Mouse (Mus musculus) gastrocnemius, adult 2 months (tissue): ENCODE results near the gene Ptk7. TPM values are rescaled to one million over a fixed set of nuclear protein-coding genes. Genes with fewer than 3 reads are reported as not detected.

Experiments used
- DNase-seq: peaks from one replicate; pipeline ENCODE4 v3.0.0; 2022
- H3K27ac ChIP-seq: fragments of 200-600 bp; 2 replicates; pipeline ENCODE4 v1.8.1; 2022; ENCODE audit warnings: mild to moderate bottlenecking
- H3K4me3 ChIP-seq: fragments of 200-600 bp; 2 replicates; pipeline ENCODE4 v1.8.1; 2022; ENCODE audit warnings: mild to moderate bottlenecking, moderate library complexity
- CTCF ChIP-seq: fragments of 200-600 bp; IDR thresholded peaks from 2 replicates; pipeline ENCODE4 v1.8.1; 2022; ENCODE audit warnings: antibody characterized with exemption, mild to moderate bottlenecking, moderate library complexity
- intact Hi-C: fragments of 180-260 bp; cut with DNase I; formaldehyde crosslinking; loops from one replicate; pipeline ENCODE4 v1.15.1; 2025
- total RNA-seq, 2 experiments: library from RNA; stranded (reverse); gene quantifications; 2 replicates each; pipeline ENCODE4 v1.2.3; 2021

Ptk7 gene
- total RNA-seq, 2 experiments from 2014 or later: 0.28 to 0.78 TPM

DNA sequence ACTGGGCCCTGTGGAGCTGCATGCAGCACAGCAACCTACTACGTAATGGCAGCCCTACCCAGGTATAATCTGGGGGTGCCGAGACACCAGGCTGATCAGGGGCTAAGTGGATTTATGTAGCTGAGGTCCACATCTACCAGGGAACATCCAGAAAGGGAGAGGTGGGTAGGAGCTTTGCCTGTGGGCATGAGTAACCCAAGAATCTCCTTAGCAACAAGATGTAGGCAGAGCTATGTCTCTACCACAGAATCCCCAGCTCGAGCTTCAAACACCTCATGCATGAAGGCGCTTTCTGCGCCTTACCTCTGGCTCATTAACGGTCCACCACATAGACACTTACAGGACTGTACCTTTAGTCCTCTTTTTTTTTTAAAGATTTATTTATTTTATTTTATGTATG, 34.0 kb downstream of the Ptk7 start:
- no peak overlapping the region for H3K4me3 ChIP-seq
- no peak for TF ChIP-seq CTCF
- no peak for DNase-seq
- intact Hi-C loops: no loop called here
- no peak overlapping the region for H3K27ac ChIP-seq

DNA sequence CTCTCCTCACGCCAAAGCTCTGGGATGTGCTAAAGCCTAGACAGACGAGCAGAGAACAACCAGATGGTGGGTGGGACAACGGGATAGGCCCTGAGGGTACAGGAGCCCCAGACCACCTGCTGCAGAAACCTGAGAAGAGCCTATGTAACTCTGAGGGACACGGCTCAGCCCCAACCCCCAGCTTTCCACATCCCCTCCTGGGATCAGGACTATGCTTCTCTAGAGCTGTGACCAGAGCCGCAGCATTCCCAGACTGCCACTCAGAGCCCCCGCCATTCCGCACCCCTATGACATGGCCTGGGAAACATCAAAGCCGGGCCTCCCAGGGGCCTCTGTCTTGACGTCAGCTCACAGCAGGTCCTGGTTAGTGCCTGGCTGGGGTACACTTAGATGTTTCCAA, 34.7 kb downstream of the Ptk7 start:
- no peak for DNase-seq
- Histone ChIP-seq H3K27ac (no peak overlapping the region), H3K4me3 (no peak overlapping the region)
- no peak for TF ChIP-seq CTCF
- intact Hi-C loops: no loop called here

DNA sequence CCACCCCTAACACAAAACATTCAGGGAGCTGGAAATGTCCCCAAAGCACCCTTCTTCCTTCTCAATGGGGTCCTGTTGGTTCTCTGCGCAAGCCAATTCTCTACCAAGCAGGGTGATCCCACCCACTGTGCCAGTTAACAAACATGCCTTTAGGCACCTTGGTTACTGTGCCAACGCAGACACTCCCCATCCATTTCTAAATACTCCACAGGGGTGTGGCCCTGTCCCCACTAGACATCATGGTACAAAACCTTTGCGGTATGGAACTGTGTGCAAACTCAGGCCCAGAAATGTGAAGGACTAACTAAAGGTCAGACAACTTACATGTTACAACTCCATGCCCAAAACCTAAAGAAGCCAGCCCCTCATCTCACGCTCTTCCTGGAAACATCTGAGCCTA, 36.2 kb downstream of the Ptk7 start:
- TF ChIP-seq CTCF: no peak
- H3K27ac ChIP-seq: no peak overlapping the region
- no peak for DNase-seq
- intact Hi-C loops: no loop called here
- no peak overlapping the region for H3K4me3 ChIP-seq

- Histone ChIP-seq H3K4me3 (no peak overlapping the region), H3K27ac (no peak overlapping the region)
- intact Hi-C loops: no loop called here
- TF ChIP-seq CTCF: no peak
- DNase-seq: no peak
These were observed 37.9 kb downstream of the Ptk7 start for GRCm38 (mm10) chr17:46591406-46591805.

DNA sequence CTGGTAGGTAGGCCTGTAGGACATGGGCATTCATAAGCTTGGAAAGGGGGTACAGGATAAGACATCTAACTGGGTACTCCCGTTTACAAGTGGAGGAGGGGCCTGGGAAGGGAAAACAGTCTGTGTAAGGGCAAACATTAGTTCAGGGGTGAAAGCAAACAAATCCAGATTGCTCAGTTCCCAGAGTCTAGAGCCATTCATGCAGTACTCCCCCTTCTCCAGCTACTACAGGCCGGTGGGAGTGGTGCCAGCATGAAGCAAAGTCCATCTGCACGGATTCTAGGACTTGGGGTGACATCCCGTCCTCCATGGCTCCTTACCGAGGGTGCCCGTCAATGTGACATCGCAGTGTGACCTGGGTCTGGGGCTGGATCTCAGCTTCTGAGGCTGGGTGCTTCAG, 38.9 kb downstream of the Ptk7 start:
- intact Hi-C loops: no loop called here
- H3K4me3 ChIP-seq: no peak overlapping the region
- TF ChIP-seq CTCF: no peak
- no peak overlapping the region for H3K27ac ChIP-seq
- no peak for DNase-seq

- no peak overlapping the region for H3K27ac ChIP-seq
- no peak overlapping the region for H3K4me3 ChIP-seq
- peak; percentile 36 for TF ChIP-seq CTCF
- intact Hi-C loops: no loop called here
- DNase-seq: no peak
These were observed 39.5 kb downstream of the Ptk7 start for GRCm38 (mm10) chr17:46589635-46590314.

DNA sequence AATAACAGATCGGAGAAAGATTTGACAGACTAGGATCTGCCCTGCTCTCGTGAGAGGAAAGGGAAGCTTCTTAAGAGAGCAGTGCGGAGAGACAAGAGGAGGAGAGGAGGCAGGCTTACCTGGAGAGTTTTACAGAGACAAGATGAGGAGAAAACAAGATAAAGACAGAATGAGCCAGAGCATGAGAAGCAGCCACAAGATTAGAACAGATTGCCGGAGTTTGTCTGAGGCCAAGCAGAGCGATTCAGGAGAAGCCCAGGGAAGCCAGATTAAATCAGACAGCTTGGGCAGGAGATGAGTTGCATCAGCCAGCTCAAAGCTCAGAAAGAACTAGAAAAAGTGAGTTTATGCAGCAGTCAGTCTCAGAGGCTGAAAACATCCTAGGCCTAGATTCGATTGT, 40.4 kb downstream of the Ptk7 start:
- intact Hi-C loops: no loop called here
- no peak for DNase-seq
- Histone ChIP-seq H3K27ac (no peak overlapping the region), H3K4me3 (no peak overlapping the region)
- no peak for TF ChIP-seq CTCF

- H3K27ac ChIP-seq: no peak overlapping the region
- intact Hi-C loops: no loop called here
- no peak for DNase-seq
- no peak overlapping the region for H3K4me3 ChIP-seq
- no peak for TF ChIP-seq CTCF
These were observed 41.1 kb downstream of the Ptk7 start for GRCm38 (mm10) chr17:46588173-46588572.

GRCm38 (mm10) chr17:46586327-46586726, 43.0 kb downstream of the Ptk7 start:
- intact Hi-C loops: no loop called here
- Histone ChIP-seq H3K27ac (no peak overlapping the region), H3K4me3 (no peak overlapping the region)
- TF ChIP-seq CTCF: no peak
- no peak for DNase-seq

GRCm38 (mm10) chr17:46578650-46579049, 50.7 kb downstream of the Ptk7 start:
- TF ChIP-seq CTCF: no peak
- no peak overlapping the region for H3K27ac ChIP-seq
- H3K4me3 ChIP-seq: no peak overlapping the region
- no peak for DNase-seq
- intact Hi-C loops: no loop called here

DNA sequence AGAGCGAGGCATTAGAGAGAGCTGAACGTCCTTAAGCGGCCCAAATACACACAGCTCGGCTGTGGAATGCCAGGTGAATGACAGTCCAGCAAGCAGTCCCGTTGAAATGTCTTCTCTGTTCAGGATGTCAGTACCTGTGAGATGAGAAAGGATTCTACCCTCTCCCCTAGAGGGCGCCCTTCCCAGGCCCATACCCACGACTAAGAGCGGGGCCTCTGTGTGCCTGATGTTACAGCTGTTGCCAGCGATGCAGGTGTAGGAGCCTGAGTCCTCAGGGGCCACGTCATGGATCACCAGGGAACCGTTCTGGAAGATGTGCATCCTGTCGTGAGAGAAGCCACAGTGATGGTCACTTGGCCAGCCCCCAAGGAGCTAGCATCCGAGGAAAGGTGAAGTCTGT, 53.2 kb downstream of the Ptk7 start:
- intact Hi-C loops: no loop called here
- DNase-seq: peak; percentile 51
- Histone ChIP-seq H3K27ac (no peak overlapping the region), H3K4me3 (no peak overlapping the region)
- TF ChIP-seq CTCF: peak; percentile 70

- intact Hi-C loops: no loop called here
- H3K4me3 ChIP-seq: no peak overlapping the region
- TF ChIP-seq CTCF: no peak
- no peak for DNase-seq
- no peak overlapping the region for H3K27ac ChIP-seq
These were observed 54.8 kb downstream of the Ptk7 start for GRCm38 (mm10) chr17:46574535-46574934.

DNA sequence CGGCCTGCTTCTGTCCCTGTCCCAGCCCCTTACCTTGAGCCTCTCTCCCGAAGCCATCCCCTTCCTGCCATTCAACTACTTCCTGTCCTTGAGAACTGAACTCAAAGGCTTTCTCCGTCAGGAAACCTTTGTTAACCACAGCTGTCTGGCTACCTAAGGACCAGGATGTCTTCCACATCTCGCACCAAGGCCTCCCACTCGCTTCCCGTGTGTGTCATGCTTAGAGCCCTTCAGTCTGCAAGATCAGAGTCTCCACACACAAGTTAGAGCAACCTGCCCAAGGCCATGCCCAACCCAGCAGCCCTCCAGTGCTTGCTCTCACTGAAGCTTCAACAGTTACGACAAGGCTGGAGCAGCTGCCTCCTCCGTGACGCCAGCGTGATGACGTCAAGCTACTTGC, 58.3 kb downstream of the Ptk7 start:
- H3K27ac ChIP-seq: peak overlapping the region; percentile 43
- no peak for DNase-seq
- no peak for TF ChIP-seq CTCF
- peak overlapping the region; percentile 9; the same call in 1 of the 2 replicates for H3K4me3 ChIP-seq
- intact Hi-C loops: no loop called here

DNA sequence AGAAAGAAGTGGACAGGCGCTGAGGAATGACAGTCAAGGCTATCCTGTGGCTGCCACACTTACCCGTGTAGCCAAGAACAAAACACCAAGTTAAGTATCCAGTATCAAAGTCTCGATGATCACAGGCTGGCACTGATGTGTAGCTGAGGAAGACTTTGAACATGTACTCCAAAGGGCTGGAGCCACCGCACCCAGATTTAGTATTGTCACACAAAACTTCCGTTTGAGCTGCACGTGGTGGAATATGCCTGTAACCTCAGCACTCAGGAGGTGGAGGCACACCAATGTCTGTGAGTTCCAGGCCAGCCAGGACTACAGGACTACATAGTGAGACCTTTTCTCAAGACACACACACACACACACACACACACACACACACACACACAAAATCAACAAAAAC, 70.2 kb downstream of the Ptk7 start:
- no peak for TF ChIP-seq CTCF
- Histone ChIP-seq H3K27ac (no peak overlapping the region), H3K4me3 (no peak overlapping the region)
- intact Hi-C loops: loop anchor here (10.0 kb wide), 1 partner anchor 146 kb away; the partner anchor contains the start of gene Ppp2r5d
- no peak for DNase-seq
